Mouse (Mus musculus) 416B (cell line): ENCODE measurements around the gene Tmc8.
A peak's percentile ranks its signal among the peaks of the same experiment; 100 is the strongest.
"Not testable (repeated sequence)": the region's sequence is repeated elsewhere in the genome, so short reads cannot be mapped to it uniquely, and the experiment has no call there.

Experiments
- DNase-seq: peaks from one replicate; pipeline ENCODE4 v3.0.0; 2011; ENCODE audit warnings: low read depth

The Tmc8 gene

GRCm38 (mm10) chr11:117797511-117798159, 15.8 kb downstream of the Tmc8 start, which contains the start of gene 6030468B19Rik:
Gene 6030468B19Rik, plus strand, starts transcription at chr11:117797660.
- DNase-seq: peak; percentile 53

GRCm38 (mm10) chr11:117798160-117798541, 16.3 kb downstream of the Tmc8 start:
- peak; percentile 75 for DNase-seq

- DNase-seq: no peak
Measured at GRCm38 (mm10) chr11:117799174-117799573, 17.3 kb downstream of the Tmc8 start.

GRCm38 (mm10) chr11:117800038-117800437, 18.2 kb downstream of the Tmc8 start:
- DNase-seq: no peak

GRCm38 (mm10) chr11:117801650-117802049, 19.8 kb downstream of the Tmc8 start:
- DNase-seq: no peak

GRCm38 (mm10) chr11:117803166-117803688, 21.4 kb downstream of the Tmc8 start:
- no peak for DNase-seq

GRCm38 (mm10) chr11:117806781-117807180, 24.9 kb downstream of the Tmc8 start:
- DNase-seq: no peak

GRCm38 (mm10) chr11:117809407-117810311, 27.8 kb downstream of the Tmc8 start, which contains the start of the genes Gm20708 and Syngr2:
Gene Gm20708, plus strand, starts transcription at chr11:117809668.
Gene Syngr2, plus strand, starts transcription at chr11:117809668.
- DNase-seq: peak; percentile 71

- peak; percentile 89 for DNase-seq
Measured at GRCm38 (mm10) chr11:117810401-117811046, 28.6 kb downstream of the Tmc8 start.

- no peak for DNase-seq
Measured at GRCm38 (mm10) chr11:117813867-117814266, 32.0 kb downstream of the Tmc8 start.

DNA sequence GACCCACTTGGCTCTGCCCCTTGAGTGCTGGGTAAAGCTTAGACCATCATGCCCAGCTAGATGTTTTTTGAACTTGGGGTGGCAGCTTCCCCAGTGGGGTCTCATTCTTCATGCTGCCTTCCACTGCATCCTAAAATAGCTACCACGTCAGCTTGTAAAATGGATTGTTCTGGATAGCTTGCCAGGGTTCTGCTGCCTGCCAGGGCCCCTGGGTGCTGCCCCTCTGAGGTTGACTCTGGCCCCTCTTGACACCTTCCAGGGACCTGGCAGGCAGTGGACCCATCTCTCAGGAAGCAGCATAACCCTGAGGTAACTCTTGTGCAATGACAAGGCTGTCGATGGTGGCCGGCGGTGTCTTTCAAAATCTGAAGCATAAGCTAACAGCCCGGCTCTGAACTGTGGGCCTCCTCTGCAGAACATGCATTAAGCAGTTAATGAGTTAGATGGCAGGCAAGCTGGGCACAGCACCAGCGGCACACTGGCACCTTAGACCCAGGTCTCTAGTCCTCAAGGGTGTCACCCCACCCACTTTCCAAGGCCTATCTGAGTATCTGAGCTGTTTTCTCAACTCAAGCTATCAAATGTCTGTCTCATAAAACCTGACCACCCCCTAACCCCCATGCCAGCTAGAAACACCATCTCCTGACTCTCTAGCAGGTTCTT, 33.0 kb downstream of the Tmc8 start:
- no peak for DNase-seq

DNA sequence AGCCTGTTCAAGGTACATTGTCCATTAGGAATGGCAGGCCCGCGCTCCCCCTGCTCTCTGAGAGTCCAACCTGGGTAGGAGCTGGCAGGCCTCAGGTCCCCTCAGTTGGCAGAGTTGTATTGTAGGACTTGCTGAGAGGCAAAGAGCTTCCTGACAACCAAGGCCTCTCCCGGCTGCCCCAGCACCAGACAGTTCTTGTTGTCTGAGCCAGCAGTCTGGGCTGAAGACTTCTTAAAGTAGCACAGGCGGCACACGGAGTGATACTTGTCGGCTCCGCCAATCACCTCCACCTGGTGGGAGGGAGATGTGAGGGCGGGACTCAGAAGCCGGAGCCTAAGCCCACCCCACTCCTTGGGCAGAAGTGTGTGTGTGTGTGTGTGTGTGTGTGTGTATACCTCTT, 34.0 kb downstream of the Tmc8 start:
- not testable (repeated sequence) for DNase-seq

DNA sequence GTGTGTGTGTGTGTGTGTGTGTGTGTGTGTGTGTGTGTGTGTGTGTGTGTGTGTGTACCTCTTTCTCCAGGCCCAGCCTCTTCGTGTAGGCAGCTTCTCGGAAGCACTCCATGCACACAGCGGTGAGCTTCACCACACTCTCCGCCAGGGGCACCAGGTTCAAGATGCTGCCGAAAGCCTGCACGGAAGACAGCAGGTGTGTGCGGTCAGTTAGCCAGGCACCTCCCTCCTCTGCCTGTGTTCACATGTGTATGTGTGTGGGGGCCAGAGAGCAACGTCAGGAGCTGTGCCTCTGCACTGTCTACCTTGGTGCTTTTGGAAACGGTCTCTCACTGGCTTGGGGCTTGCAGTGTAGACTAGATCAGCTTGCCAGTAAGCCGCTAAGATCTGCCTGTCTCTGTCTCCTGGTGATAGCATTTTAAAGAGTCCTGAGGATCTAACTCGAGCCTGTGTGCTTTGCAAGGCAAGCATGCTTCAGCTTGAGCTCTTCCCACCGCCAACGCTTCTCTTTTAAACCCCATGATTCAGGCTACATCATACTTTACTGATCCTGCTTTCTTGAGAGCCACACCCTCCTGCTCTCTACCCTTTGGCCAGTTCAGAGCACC, 34.6 kb downstream of the Tmc8 start:
- DNase-seq: no peak

DNA sequence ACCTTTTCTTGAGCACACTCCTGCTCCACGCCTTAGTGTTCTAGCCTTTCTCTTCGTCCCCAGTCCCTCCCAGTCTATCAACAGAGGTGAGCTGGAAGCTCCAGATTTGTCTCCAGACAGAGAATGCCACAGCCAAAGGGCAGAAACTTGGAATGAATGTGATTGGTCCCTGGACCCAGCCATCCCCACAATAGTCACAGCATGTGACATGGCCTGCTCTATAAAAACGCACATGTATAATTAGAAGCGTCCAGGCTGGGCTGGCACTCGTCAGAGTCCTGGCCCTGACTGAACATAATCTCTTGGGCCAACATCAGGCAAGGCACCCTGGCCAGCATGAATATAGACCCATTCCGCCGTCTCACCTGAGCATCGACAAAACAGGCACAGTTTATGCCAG, 37.2 kb downstream of the Tmc8 start:
- no peak for DNase-seq

GRCm38 (mm10) chr11:117820173-117820572, 38.3 kb downstream of the Tmc8 start:
- DNase-seq: no peak

GRCm38 (mm10) chr11:117821868-117822267, 40.0 kb downstream of the Tmc8 start:
- no peak for DNase-seq

DNA sequence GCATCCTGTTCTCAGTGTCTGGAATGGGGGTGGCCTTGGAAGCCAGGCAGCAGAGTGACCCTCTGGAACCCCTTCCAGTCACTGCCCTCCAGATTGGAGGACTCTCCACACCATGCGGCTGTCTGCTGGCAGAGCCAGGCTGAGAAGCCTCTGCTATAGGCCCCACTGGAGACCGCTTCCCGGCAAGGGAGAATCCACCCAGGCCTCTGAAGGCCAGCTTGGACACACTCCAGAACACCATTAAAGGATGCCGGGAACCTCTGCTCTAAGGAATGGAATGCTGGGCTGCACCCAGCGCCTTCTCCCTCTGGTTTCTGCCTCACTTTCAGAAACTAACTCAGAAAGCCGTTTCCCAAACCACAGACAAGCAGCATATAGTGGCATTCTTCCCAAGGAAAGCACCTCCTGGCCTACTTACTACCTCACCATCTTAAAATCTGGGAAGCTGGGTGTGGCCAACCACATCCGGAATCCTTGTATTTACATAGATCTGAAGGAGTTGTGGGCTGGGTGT, 40.9 kb downstream of the Tmc8 start:
- no peak for DNase-seq

GRCm38 (mm10) chr11:117823411-117823810, 41.5 kb downstream of the Tmc8 start:
- no peak for DNase-seq

DNA sequence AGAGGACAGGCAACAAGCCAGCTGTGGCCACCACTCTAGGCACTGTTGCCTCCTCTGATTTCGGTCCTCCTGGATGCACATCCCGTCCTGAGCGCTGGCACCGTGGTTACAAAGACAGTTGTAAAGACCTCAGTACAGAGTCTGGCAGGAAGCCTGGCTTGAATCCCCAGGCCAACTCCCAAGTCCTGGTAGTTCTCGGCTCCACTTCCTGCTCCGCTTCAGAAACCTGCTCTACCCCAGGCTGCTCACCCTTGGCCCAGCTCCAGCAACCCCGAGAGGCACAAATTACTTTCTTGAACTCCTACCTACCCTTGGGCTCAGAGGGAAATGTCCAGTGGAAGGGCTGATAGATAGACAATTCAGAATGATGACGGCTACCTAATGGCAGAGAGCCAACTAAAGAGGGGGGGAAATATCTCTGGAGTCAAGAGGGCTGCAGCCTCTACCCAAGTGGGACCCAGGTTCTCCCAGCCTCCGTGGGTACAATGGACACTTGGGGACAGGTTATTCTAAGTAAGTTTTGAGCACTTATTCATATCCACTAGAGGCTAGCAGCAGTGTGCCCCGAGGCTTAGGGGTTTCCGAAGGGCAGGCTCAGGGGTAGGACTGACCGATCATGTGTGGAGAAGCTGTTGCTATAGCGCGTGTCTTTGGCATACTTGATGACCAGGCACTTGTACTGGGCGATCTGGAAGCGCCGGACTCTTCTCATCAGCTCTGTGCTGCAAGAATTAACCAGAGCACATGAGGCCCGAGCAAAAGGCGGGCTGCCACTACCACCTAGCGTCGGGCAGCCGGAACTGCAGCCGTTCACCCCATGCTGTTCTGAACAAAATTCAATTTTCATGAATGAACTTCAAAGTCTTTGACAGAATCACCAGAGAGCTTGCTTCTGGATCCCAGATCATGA, 42.4 kb downstream of the Tmc8 start:
- peak; percentile 87 for DNase-seq
